In the genomic region with DNA sequence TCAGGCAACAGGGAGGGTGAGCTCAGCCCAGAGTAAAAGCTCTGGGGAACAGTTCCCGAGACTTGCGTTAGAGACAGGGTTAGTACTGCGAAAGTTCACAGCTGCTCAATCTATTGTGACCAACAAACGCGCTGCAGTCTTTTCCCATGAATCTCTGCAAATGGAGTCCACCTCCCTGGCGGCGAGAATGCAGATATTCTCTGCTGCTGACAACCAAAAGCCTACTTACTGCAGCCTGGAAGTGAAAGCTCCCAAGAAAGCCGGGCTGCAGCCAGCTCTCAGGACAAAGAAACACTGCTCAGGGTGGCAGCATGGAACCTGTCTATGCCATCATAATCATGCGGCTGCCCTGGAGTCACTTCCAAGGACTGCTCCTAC, we compare ENCODE assay signal across 8 mouse cellular contexts. TPM values are rescaled to one million over a fixed set of nuclear protein-coding genes. Genes with fewer than 3 reads are reported as not detected.
A peak's percentile ranks its signal among the peaks of the same experiment; 100 is the strongest.
DNase-seq lines count a peak whose midpoint lies in the region; ATAC-seq and TF ChIP-seq lines count a peak whose summit lies in the region.

No protein-coding gene starts in this region.

- 23% methylated on average over 9 of the region's 9 CpGs for WGBS in heart, adult 2 months
- WGBS in limb, embryonic 14.5 days = 19% methylated on average over 9 of the region's 9 CpGs
- 25% methylated on average over 9 of the region's 9 CpGs for WGBS in midbrain, embryonic 13.5 days

- H3K4me2 ChIP-seq in limb, embryonic 14.5 days (replicated peaks; ENCODE audit: low read depth, low read length, severe bottlenecking) = peak overlapping the region; percentile 64
- H3K4me2 ChIP-seq in midbrain, embryonic 13.5 days (replicated peaks) = peak overlapping the region; percentile 67

- peak overlapping the region; percentile 85 for H3K27ac ChIP-seq in heart, adult 2 months
- peak overlapping the region; percentile 89 for H3K27ac ChIP-seq in limb, embryonic 14.5 days (replicated peaks; ENCODE audit: low read depth, low read length)
- H3K27ac ChIP-seq in midbrain, embryonic 13.5 days = peak overlapping the region; percentile 90
- peak overlapping the region; percentile 83 for H3K27ac ChIP-seq in testis, adult 2 months (ENCODE audit: control insufficient read depth, insufficient read depth, low read depth, low read length)

- H3K27me3 ChIP-seq in heart, adult 2 months (ENCODE audit: control insufficient read depth, insufficient read depth, low read length) = no peaks in the 10 kb centered on the region
- no peaks in the 10 kb centered on the region for H3K27me3 ChIP-seq in limb, embryonic 14.5 days (ENCODE audit: control insufficient read depth, insufficient read depth, low read length)
- no peaks in the 10 kb centered on the region for H3K27me3 ChIP-seq in midbrain, embryonic 13.5 days
- no peaks in the 10 kb centered on the region for H3K27me3 ChIP-seq in testis, adult 2 months (ENCODE audit: control insufficient read depth, insufficient read depth, low read length)

- H3K9me3 ChIP-seq in limb, embryonic 14.5 days (ENCODE audit: control insufficient read depth, low read length) = no peaks in the 10 kb centered on the region
- no peaks in the 10 kb centered on the region for H3K9me3 ChIP-seq in midbrain, embryonic 13.5 days

- H3K36me3 ChIP-seq in heart, adult 2 months (ENCODE audit: control insufficient read depth, insufficient read depth, low read length) = no peaks in the 10 kb centered on the region
- H3K36me3 ChIP-seq in limb, embryonic 14.5 days (ENCODE audit: control insufficient read depth, insufficient read depth, low read length) = no peaks in the 10 kb centered on the region
- H3K36me3 ChIP-seq in midbrain, embryonic 13.5 days = no peaks in the 10 kb centered on the region
- no peaks in the 10 kb centered on the region for H3K36me3 ChIP-seq in testis, adult 2 months (ENCODE audit: control insufficient read depth, insufficient read depth, low read length)

- ATAC-seq in limb, embryonic 14.5 days (ENCODE audit: low FRiP score, low read depth) = peak; percentile 42
- ATAC-seq in midbrain, embryonic 13.5 days = peak; percentile 60

- peak; percentile 52 for TF ChIP-seq CTCF in heart, adult 2 months (IDR thresholded peaks at IDR 0.05)
- no peak for TF ChIP-seq CTCF in testis, adult 2 months (IDR thresholded peaks at IDR 0.05; ENCODE audit: control insufficient read depth, insufficient read depth, insufficient replicate concordance, low read depth, low read length)

- H3K4me3 ChIP-seq in heart, adult 2 months = peak overlapping the region; percentile 61
- H3K4me3 ChIP-seq in limb, embryonic 14.5 days (replicated peaks; ENCODE audit: low read length) = peak overlapping the region; percentile 50
- H3K4me3 ChIP-seq in midbrain, embryonic 13.5 days (replicated peaks) = peak overlapping the region; percentile 51
- H3K4me3 ChIP-seq in testis, adult 2 months (ENCODE audit: control insufficient read depth, low read depth, low read length) = peak overlapping the region; percentile 85

- intact Hi-C loops in gastrocnemius, postnatal 36 days (cut with DNase I) = no loop called here
- intact Hi-C loops in heart, adult 2 months (cut with DNase I) = loop anchor here (5.0 kb wide), 2 partner anchors 64 to 66 kb away; partner anchors contain the start of gene Hmgb3

- peak; percentile 17 for DNase-seq in gastrocnemius, adult 18-20 months (ENCODE audit: low spot score)
- DNase-seq in gastrocnemius, postnatal 36 days = no peak
- DNase-seq in embryo, embryonic 10.5 days (ENCODE audit: low spot score) = peak; percentile 61
- DNase-seq in heart, adult 2 months = peak; percentile 52 to 58
- peak; percentile 46 for DNase-seq in kidney, adult 9 months
- peak; percentile 17 for DNase-seq in limb, embryonic 14.5 days (ENCODE audit: low spot score)

- 0 out of 2 replicates have a peak, but pooled peaks have one; percentile 6 for TF ChIP-seq POLR2A in heart, adult 2 months (IDR thresholded peaks at IDR 0.05; ENCODE audit: insufficient read depth, low read depth, low read length)
- TF ChIP-seq POLR2A in limb, embryonic 14.5 days (IDR thresholded peaks at IDR 0.05; ENCODE audit: borderline replicate concordance, extremely low read depth, insufficient read depth, insufficient read length) = no peak
- no peak for TF ChIP-seq POLR2A in testis, adult 2 months (IDR thresholded peaks at IDR 0.05; ENCODE audit: control insufficient read depth, low read depth, low read length)

- TF ChIP-seq EP300 in heart, adult 2 months (IDR thresholded peaks at IDR 0.05; ENCODE audit: insufficient read depth, low read depth, low read length) = no peak

- peaks cover 1% of the 10 kb centered on the region for H3K4me1 ChIP-seq in heart, adult 2 months (ENCODE audit: control insufficient read depth, insufficient read depth, low read length)
- peaks cover 3% of the 10 kb centered on the region; the same call in 1 of the 2 replicates for H3K4me1 ChIP-seq in limb, embryonic 14.5 days (ENCODE audit: control insufficient read depth, insufficient read depth, low read length)
- H3K4me1 ChIP-seq in midbrain, embryonic 13.5 days (replicated peaks) = peaks cover 12% of the 10 kb centered on the region
- peaks cover 4% of the 10 kb centered on the region for H3K4me1 ChIP-seq in testis, adult 2 months (ENCODE audit: control insufficient read depth, insufficient read depth, low read length)

- peak overlapping the region; percentile 97 for H3K9ac ChIP-seq in heart, adult 2 months (ENCODE audit: low read depth, low read length)
- H3K9ac ChIP-seq in limb, embryonic 14.5 days (ENCODE audit: low read depth, low read length, severe bottlenecking) = peak overlapping the region; percentile 70
- H3K9ac ChIP-seq in midbrain, embryonic 13.5 days (replicated peaks) = peak overlapping the region; percentile 72

- no peaks in the 10 kb centered on the region for H3K79me2 ChIP-seq in heart, adult 2 months (replicated peaks; ENCODE audit: control insufficient read depth, insufficient read depth, low read length)

RNA-seq across cellular contexts. Expression of gene Cd99l2, which starts 0.6 kb away (rescaled TPM):
- 10 to 100 TPM; 52.5 to 59.3 TPM for total RNA-seq in gastrocnemius, adult 18-20 months (2021)
- total RNA-seq in gastrocnemius, postnatal 36 days (2021) = 10 to 100 TPM; 48.4 to 52.3 TPM
- total RNA-seq in heart, adult 2 months (2021) = 10 to 100 TPM; 58.3 to 70.4 TPM
- polyA plus RNA-seq in heart, adult 2 months (2012; rRNA removed) = 35.9 and 75.4 TPM in 2 replicates
- 27.5 and 30.6 TPM in 2 replicates for polyA plus RNA-seq in limb, embryonic 14.5 days (2012; rRNA removed)
- polyA plus RNA-seq in limb, embryonic 14.5 days (2014; fragmentation: Nextera tagmentation; extraction: Ambion mirVana) = 28.2 and 28.8 TPM in 2 replicates
- polyA plus RNA-seq in midbrain, embryonic 13.5 days (2015; fragmentation: Nextera tagmentation; extraction: Ambion mirVana) = 53.6 and 58.6 TPM in 2 replicates
- polyA plus RNA-seq in testis, adult 2 months (2012; rRNA removed) = 3.5 and 4.7 TPM in 2 replicates

Comparison
In these comparisons a context has a peak if more than half of its experiments do, and no peak if none do; other contexts are left out.
1. DNase-seq: peak in gastrocnemius, adult 18-20 months (single experiment), embryo, embryonic 10.5 days (single experiment), heart, adult 2 months (2 of 2), kidney, adult 9 months (single experiment) and limb, embryonic 14.5 days (single experiment); none in gastrocnemius, postnatal 36 days (0 of 2).
2. Peak in every context shown above with its lines, with median percentiles within 50 percentile points of each other: H3K27ac ChIP-seq, H3K4me3 ChIP-seq and H3K9ac ChIP-seq.